Mouse (Mus musculus) bone marrow macrophage, adult 2 months (primary cell): Measurements from ENCODE around the gene Mindy4.

ENCODE experiments used
- CTCF ChIP-seq: IDR thresholded peaks from 2 replicates; pipeline ENCODE4 v1.5.1; 2012; ENCODE audit warnings: low read depth, mild to moderate bottlenecking, low read length, moderate library complexity
- POLR2A ChIP-seq: IDR thresholded peaks from 2 replicates; pipeline ENCODE4 v1.6.1; 2012; ENCODE audit warnings: mild to moderate bottlenecking, low read depth, low read length, borderline replicate concordance

GRCm38 (mm10) chr6:55341688-55342087 is 138.5 kb downstream of the Mindy4 start:
- TF ChIP-seq POLR2A = no peak
- TF ChIP-seq CTCF = no peak
